Mouse (Mus musculus) CD4-positive, CD25-positive, alpha-beta regulatory T cell, adult 4 months (primary cell): Measurements from ENCODE around the gene Pbx1. TPM values are rescaled to one million over a fixed set of nuclear protein-coding genes. Genes with fewer than 3 reads are reported as not detected.

Experiments
- ATAC-seq: one replicate; pipeline ENCODE4 v1.8.0; 2017
- polyA plus RNA-seq, 2 experiments: library from polyadenylated mRNA; unstranded; fragments of 100-300 nt; shearing (Covaris generic); gene quantifications; one replicate each; pipeline ENCODE4 v1.2.1; 2017

Pbx1 gene
- polyA plus RNA-seq, 2 experiments from 2014 or later: 0.11 to 0.27 TPM

DNA sequence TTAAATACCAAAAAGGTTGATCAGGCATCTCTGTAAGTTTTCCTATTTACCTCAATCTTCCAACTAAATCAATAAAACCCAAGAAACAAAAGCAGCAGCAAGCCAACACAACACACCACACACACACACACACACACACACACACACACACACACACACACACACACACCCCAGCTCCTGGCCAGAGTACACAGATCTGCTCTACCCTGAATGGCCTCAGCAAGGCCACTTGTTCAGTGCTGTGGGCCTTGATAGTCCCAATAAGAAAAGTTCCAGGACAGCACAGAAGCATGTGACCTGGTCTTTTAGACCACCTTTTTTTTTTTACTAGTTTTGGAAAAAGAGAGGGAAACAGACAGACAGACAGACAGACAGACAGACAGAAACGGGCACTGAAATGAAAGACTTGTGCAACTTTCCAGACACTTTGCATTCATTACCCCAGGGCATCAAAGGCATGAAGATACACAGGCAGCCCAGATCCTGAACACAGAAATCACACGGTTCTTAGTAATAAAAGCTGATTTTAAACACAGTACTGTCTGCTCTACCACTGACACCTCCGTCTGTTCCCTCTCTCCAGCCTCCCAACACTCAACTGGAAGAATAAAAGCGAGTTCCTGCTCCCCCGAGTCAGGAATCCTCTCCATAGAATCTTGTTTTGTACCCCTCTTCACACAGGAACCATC lies 6.9 kb downstream of the Pbx1 start:
- no peak for ATAC-seq

GRCm38 (mm10) chr1:168423389-168423930 lies 8.6 kb downstream of the Pbx1 start:
- no peak for ATAC-seq

DNA sequence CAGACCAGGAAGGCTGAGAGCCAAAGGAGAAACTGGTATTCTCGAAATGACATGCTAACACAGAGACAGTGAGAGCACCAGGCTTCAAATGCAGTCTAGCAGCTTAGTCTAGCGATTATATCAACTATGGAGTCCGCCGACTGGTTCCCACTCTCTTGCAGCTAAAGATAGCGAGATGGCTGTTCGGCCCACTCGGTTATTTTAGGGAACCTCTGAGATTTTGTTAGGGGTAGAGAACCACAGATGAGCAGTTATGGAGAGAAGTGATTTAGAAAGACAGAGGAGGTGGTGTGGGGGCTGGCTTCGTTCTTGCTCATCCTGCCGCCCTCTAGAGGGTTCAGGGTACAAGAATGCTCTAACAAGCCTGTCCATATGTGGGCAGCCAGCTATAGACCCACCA lies 13.2 kb downstream of the Pbx1 start:
- ATAC-seq: no peak

- ATAC-seq: no peak
These were observed 14.4 kb downstream of the Pbx1 start for GRCm38 (mm10) chr1:168417626-168418025.

GRCm38 (mm10) chr1:168416729-168417437 lies 15.2 kb downstream of the Pbx1 start:
- no peak for ATAC-seq

- no peak for ATAC-seq
These were observed 21.5 kb downstream of the Pbx1 start for GRCm38 (mm10) chr1:168410611-168411010.

- ATAC-seq: no peak
These were observed 22.0 kb downstream of the Pbx1 start for GRCm38 (mm10) chr1:168410054-168410453.

DNA sequence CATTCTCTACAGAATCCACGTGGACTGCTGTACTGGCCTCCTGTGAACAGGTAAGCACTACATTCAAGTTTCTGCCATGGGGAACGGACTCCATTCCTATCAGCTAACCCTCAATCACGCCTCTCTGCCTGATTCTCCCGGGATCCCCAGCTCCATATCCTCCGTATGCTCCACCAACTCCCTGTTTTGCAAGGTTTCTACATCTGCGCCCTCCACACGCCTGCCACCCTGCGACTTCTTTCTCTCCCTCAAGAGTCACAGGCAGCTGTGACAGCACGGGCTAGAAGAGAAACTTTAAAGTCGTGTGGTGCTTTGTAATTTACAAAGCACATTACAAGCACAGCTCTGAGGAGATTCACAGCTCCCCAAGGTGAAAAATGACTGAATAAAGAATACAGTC lies 23.3 kb downstream of the Pbx1 start:
- ATAC-seq: no peak

DNA sequence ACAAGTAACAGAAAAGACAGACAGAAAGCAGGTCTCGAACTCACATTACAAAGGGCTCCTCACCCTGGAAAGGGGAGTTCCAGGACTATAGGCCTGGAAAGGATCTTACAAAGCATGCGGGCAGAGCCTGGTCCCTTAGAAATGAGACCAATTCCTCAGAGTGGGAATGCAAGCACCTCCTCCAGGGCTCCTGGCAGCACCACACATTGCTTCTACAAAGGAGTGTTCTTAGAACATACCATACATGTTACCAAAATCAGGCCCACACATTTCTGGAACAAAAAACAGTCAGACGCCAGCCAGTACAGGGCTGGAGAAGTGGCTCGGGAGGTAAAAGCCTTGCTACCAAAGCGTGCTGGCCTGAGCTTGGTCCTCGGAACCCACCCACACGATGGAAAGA lies 24.1 kb downstream of the Pbx1 start:
- ATAC-seq: no peak

- no peak for ATAC-seq
These were observed 25.8 kb downstream of the Pbx1 start for GRCm38 (mm10) chr1:168406291-168406675.

DNA sequence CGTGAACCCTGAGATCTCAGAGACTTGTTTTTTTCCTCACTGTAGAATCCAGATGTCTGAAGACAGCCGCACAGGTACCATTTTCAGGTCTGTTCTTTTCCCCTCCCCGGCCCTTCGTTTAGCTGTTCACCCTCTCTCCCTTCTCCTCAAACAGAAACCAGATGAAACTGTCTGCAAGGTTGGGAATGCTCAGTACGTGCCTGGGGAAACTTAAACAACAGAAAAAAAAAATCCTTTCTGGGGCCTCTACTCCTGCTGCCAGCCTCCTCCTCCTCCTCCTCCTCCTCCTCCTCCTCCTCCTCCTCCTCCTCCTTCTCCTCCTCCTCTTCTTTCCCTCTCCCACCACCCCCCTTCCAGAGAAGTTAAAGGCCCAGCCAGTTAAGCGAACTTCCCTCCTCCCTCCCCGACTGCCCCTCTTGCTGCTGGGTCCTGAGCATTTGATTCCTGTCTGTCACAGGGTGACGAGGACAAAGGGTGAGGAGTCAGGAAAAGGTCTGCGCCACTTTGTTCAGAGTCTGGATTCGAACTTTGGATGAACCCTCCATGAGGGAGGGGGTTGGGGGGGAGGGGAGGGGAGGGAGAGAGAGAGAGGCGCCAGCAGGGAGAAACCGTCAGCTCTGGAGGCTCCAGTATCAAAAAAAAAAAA lies 26.3 kb downstream of the Pbx1 start:
- no peak for ATAC-seq

GRCm38 (mm10) chr1:168403529-168403928 lies 28.5 kb downstream of the Pbx1 start:
- ATAC-seq: no peak

DNA sequence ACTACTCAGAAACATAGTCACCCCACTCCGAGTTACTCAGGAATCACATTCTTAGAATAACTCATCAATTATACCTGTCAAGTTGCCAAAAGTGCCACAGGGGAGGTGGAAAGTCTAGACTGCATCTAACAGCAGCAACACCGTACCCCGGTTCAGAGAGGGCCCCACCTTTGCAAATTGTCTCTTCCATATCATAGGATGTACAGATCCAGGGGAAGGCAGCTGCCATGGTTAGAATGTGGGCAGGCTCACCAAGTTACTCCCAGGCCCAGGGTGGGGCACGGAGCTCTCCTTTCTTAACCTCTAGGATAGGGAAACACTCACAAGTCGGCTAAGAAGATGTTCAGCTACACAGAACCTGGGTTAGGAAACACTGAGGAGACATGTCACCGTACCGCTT lies 29.4 kb downstream of the Pbx1 start:
- no peak for ATAC-seq

- ATAC-seq: no peak
These were observed 36.4 kb downstream of the Pbx1 start for GRCm38 (mm10) chr1:168395523-168396159.

GRCm38 (mm10) chr1:168394535-168394934 lies 37.5 kb downstream of the Pbx1 start:
- no peak for ATAC-seq

GRCm38 (mm10) chr1:168393456-168393855 lies 38.6 kb downstream of the Pbx1 start:
- ATAC-seq: no peak

DNA sequence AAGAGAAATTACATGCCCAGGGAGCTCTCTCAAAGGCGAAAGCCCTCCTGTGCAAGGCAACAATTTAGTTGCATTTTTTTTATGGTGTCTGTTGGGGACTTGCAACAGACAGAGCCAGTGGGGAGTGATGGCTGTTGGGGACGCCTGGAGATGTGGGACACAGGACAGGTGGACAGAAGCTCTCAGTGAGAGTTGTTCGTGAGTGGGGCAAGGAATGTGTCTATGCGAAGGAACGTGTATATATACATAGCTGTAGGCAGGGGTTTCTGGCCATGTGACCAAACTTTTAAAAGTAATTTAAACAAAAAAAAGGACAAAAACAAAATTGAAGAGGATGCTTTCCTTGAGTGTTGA lies 39.6 kb downstream of the Pbx1 start:
- no peak for ATAC-seq

DNA sequence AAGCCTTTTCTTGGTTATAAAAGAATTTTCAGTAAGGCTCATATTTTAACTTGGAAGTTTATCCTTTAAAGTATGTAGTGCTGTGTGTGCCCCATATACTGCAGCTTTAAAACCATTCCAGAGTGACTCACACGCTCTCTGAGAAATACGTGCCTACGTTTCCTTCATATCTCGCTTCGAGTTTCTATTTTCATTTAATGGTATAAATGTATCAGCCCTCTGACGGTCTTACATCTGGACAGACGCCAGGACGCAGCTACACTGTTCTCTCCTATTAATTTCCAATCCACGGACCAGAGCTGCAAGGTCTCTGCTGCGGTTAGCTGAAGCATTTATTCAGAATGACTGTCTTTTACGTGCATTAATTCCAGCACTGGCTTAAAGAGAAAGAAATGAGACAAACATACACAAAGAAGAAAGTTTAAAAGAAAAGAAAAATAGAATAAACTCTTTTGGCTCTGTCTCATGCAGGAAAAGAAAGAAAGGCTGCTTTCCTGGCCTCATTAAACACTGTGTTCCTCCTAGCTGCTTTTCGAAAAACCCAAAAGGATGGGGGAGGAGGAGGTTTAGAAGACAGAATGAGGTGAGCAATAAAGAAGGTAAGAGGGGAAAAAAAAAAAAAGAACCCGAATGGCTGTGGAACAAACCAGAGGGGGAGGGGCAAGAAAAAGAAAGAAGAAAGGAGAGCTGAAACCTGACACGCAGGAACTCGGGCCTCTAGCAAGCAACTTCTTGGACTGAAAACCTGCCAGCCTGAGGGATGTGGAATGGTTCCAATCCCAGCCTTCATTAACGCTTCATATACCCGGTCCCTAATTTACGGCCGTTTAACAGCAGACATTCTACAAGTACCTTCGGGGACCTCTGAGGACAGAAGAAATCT lies 40.2 kb downstream of the Pbx1 start:
- ATAC-seq: no peak

GRCm38 (mm10) chr1:168390748-168391147 lies 41.3 kb downstream of the Pbx1 start:
- no peak for ATAC-seq

- ATAC-seq: no peak
These were observed 45.9 kb downstream of the Pbx1 start for GRCm38 (mm10) chr1:168386159-168386558.

DNA sequence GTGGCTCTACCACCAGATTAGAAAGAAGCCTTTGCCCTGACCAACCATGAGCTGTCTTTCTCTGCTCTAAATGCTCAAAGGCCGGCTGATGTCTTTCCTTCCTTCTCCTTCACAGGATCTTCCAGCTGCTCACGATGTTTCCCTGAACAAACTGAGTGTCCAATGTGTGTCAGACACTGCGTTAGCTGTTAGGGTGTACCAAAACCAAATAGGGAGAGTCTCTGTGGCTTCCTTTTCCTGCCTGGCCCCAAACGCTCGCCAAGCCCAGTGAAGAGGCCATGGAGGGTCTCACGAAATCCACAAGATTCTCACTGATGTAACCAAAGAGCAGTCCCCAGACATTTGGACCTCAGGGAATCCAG lies 47.5 kb downstream of the Pbx1 start:
- no peak for ATAC-seq
